Mouse (Mus musculus) bone marrow macrophage, adult 2 months (primary cell): ENCODE results near the gene Eif4e3. TPM values are rescaled to one million over a fixed set of nuclear protein-coding genes. Genes with fewer than 3 reads are reported as not detected.

Experiments used
- H3K27ac ChIP-seq: 2 replicates; pipeline ENCODE4 v1.5.1; 2012; ENCODE audit warnings: low read depth, low read length; ENCODE audit not compliant: insufficient read depth
- H3K4me1 ChIP-seq: 2 replicates; pipeline ENCODE4 v1.6.1; 2012; ENCODE audit warnings: low read length; ENCODE audit not compliant: control insufficient read depth, insufficient read depth
- H3K4me3 ChIP-seq: 2 replicates; pipeline ENCODE4 v1.5.1; 2012; ENCODE audit warnings: mild to moderate bottlenecking, low read length, moderate library complexity; ENCODE audit not compliant: insufficient read depth
- CTCF ChIP-seq: IDR thresholded peaks from 2 replicates; pipeline ENCODE4 v1.5.1; 2012; ENCODE audit warnings: low read depth, mild to moderate bottlenecking, low read length, moderate library complexity
- POLR2A ChIP-seq: IDR thresholded peaks from 2 replicates; pipeline ENCODE4 v1.6.1; 2012; ENCODE audit warnings: mild to moderate bottlenecking, low read depth, low read length, borderline replicate concordance
- polyA plus RNA-seq: library from polyadenylated mRNA; stranded (reverse); fragments of >200 nt; gene quantifications from 2 replicates; pipeline ENCODE4 v1.2.4, GENCODE M21; 2012; ENCODE audit not compliant: missing spikeins, insufficient read depth, insufficient read length

Eif4e3 gene
- 26.3 and 29.4 TPM in 2 replicates for polyA plus RNA-seq

- H3K4me3 ChIP-seq, result peak within 1 kb of the TSS; percentile 75
- H3K27ac ChIP-seq, result peak within 1 kb of the TSS; percentile 32
- TF ChIP-seq CTCF, result no peak
- no peak for TF ChIP-seq POLR2A
- peaks cover 17% of the 10 kb centered on the region for H3K4me1 ChIP-seq
Measured at GRCm38 (mm10) chr6:99666318-99667171, at the start of gene Eif4e3, which contains the start of gene Gm20696. Gene Eif4e3, minus strand, starts transcription at chr6:99666771. Gene Gm20696, minus strand, starts transcription at chr6:99666797.

DNA sequence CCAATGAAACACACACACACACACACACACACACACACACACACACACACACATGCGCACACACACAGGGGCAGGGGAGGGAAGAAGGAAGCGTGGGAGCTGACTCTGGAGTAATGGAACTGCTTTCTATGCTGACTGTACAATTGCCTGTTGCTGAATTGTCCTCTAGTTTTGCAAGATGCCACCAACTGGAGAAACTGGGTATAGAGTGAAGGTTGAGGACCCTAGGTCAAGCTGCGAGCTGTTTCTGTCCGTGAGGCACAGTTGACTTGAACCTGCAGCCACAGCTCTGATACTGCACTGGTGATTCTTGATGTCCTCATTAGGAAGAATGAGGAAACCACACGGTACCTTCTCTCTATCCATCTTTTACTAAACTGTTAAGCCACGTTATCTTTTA is 49.3 kb upstream of the Eif4e3 start:
- TF ChIP-seq POLR2A (no peak), CTCF (no peak)
- H3K27ac ChIP-seq, result no peak overlapping the region
- H3K4me1 ChIP-seq, result no peaks in the 10 kb centered on the region
- H3K4me3 ChIP-seq, result no peak overlapping the region

DNA sequence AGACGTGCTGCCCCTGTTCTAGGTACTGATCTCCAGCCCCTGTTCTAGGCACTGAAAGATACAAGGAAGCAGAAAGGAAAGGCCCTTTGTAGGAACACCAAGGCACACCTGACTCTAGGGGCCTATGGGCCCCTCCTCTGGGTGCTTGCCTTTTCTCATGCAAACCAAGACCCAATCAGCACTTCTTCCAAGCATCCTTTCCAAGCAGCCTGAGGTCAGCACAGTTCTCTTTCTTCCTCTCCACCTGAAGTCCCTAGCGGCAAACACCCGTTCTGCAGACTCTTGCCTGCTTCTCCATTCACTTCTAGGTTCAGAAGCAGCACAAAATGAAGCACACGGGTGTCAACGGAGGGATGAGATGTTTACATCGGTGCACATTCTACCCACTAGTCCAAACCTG is 48.6 kb upstream of the Eif4e3 start:
- H3K4me3 ChIP-seq, result no peak overlapping the region

DNA sequence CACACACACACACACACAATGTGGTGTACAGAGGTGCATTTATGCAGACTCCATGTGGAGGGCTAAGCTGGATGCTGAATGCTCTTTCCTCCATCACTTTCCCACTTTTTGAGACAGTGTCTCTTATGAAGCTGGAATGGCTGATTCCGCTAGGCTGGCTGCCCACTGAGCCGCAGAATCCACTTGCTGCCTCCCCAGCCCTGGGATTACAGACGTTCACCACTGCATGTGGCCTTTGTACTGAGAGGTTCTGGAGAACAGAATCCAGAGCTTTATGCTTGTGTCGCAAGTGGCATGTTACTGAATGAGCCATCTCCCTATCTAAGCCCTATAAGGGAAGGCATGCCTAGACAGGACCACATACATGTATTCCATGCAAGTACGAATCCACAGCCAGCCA is 46.7 kb upstream of the Eif4e3 start:
- TF ChIP-seq POLR2A (no peak), CTCF (no peak)
- Histone ChIP-seq H3K27ac (no peak overlapping the region), H3K4me1 (no peaks in the 10 kb centered on the region), H3K4me3 (no peak overlapping the region)

More for the DNA sequence above, 48.6 kb upstream of the Eif4e3 start:
- Histone ChIP-seq H3K4me1 (no peaks in the 10 kb centered on the region), H3K27ac (no peak overlapping the region)
- TF ChIP-seq POLR2A (no peak), CTCF (no peak)

GRCm38 (mm10) chr6:99711576-99712101 is 45.1 kb upstream of the Eif4e3 start:
- Histone ChIP-seq H3K4me1 (no peaks in the 10 kb centered on the region), H3K27ac (no peak overlapping the region), H3K4me3 (no peak overlapping the region)
- TF ChIP-seq CTCF (no peak), POLR2A (no peak)

GRCm38 (mm10) chr6:99700484-99700883 is 33.9 kb upstream of the Eif4e3 start:
- no peak overlapping the region for H3K4me3 ChIP-seq
- no peak for TF ChIP-seq CTCF

GRCm38 (mm10) chr6:99692916-99693841 is 26.6 kb upstream of the Eif4e3 start:
- H3K4me1 ChIP-seq, result no peaks in the 10 kb centered on the region
- no peak for TF ChIP-seq POLR2A
- no peak for TF ChIP-seq CTCF
- H3K4me3 ChIP-seq, result peak overlapping the region; percentile 63
- H3K27ac ChIP-seq, result no peak overlapping the region

More at GRCm38 (mm10) chr6:99700484-99700883, 33.9 kb upstream of the Eif4e3 start:
- H3K4me1 ChIP-seq, result no peaks in the 10 kb centered on the region
- H3K27ac ChIP-seq, result no peak overlapping the region

DNA sequence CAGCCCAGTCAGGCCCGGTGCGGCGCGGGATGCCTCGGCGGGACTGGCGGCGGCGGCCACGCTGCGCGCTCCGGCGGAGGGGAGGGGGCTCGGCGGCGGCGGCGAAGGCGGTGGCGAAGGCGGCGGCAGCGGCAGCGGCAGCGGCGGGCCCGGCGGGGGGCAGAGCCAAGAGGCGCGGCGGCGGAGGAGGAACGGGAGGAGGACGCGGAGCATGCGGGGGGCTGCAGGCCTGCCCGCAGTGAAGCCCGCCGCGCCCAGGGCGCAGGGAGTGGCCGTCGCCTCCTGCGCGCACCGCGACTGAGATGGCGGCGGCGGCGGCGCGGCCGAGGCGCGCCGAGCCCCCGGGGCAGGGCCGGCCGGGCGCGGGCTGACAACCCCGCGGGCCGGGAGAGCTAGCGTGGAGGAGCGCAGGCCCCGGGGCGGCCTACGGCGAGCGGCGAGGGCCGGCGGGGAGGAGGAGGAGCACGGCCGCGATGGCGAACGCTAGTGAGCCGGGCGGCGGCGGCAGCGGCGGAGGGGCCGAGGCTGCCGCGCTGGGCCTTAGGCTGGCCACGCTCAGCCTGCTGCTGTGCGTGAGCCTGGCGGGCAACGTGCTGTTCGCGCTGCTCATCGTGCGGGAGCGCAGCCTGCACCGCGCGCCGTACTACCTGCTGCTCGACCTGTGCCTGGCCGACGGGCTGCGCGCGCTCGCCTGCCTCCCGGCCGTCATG is 25.8 kb upstream of the Eif4e3 start, which contains the start of gene Gpr27:
TSS of gene Gpr27 (plus strand) at position 474 of the 710 bp plus-strand sequence.
- TF ChIP-seq POLR2A (no peak), CTCF (no peak)
- Histone ChIP-seq H3K4me1 (no peaks in the 10 kb centered on the region), H3K4me3 (peak within 1 kb of the TSS; percentile 63), H3K27ac (no peak within 1 kb of the TSS)

DNA sequence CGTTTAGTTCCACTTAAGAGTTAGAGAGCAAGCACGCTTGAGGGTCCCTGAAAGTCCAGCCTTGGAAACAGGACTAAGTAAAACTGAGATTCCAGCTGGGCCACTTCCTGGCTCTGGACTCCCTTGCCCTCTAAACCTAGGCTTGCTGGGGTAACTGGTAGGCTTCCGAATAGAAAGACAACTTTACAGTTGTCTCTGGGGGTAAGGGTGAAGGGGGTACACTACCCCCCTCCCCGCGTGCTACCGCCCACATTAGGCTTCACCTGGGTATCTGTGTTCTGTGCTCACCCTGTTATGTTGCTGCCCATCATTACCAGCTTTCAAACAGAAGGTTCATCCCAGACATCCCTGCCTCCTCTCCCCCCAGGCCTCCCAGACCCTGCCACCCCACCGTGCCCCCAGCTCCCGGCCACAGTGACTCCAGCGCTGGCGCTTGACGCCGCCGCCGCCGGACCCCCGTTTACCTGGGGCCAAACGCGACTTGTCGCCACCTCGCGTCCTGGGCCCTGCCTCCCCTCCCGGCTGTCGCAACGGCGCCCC is 25.2 kb upstream of the Eif4e3 start:
- Histone ChIP-seq H3K4me3 (peak overlapping the region; percentile 63; the same call in 1 of the 2 replicates), H3K4me1 (no peaks in the 10 kb centered on the region), H3K27ac (no peak overlapping the region)
- TF ChIP-seq POLR2A (no peak), CTCF (no peak)
